ENCODE assay signal across 8 mouse cellular contexts in the genomic region with DNA sequence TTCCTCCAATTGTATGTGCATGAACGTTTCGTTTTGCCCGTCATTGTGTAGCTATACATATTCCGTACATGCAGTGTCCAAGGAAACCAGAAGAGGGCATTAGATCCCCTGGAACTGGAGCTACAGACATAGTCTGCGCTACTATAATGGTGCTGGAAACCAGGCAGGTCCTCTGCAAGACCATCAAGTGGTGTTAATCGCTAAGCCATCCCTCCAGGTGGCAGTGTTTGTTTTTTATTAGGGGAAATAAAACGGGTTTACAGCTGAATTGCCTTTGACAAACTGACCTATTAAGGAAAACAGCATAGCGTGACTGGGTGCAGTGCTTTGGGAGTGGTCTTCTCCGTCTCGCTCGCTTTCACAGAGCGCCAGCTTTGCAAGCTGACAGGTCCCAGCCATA. TPM values are rescaled to one million over a fixed set of nuclear protein-coding genes. Genes with fewer than 3 reads are reported as not detected.
A peak's percentile ranks its signal among the peaks of the same experiment; 100 is the strongest.
DNase-seq lines count a peak whose midpoint lies in the region; ATAC-seq lines count a peak whose summit lies in the region.

No protein-coding gene starts in this region.

- peaks cover 2% of the 10 kb centered on the region; the same call in 1 of the 2 replicates for H3K4me1 ChIP-seq in forebrain, embryonic 14.5 days (ENCODE audit: control insufficient read depth, insufficient read depth, low read length)
- peaks cover 16% of the 10 kb centered on the region for H3K4me1 ChIP-seq in kidney, embryonic 16.5 days (ENCODE audit: insufficient read depth, low read length)

- H3K9ac ChIP-seq in forebrain, embryonic 14.5 days (ENCODE audit: low read length) = no peak overlapping the region
- no peak overlapping the region for H3K9ac ChIP-seq in kidney, embryonic 16.5 days (replicated peaks; ENCODE audit: low read length)

- H3K27ac ChIP-seq in forebrain, embryonic 14.5 days (ENCODE audit: low read depth, low read length) = no peak overlapping the region
- peak overlapping the region; percentile 67 for H3K27ac ChIP-seq in kidney, embryonic 16.5 days (ENCODE audit: low read length)

- DNase-seq in adrenal gland, adult (ENCODE audit: inconsistent age in 2 of 2, low spot score in 1 of 2) = peak; percentile 39 to 82
- no peak for DNase-seq in adrenal gland, adult 8-10 months
- DNase-seq in ovary, postnatal 14 days (ENCODE audit: low spot score) = peak; percentile 47
- DNase-seq in ovary, postnatal 10 days (ENCODE audit: low spot score) = no peak
- DNase-seq in forebrain, embryonic 14.5 days (ENCODE audit: low spot score) = peak; percentile 71
- peak; percentile 75 for DNase-seq in yolk sac, embryonic 10.5 days (ENCODE audit: low spot score)

- no peaks in the 10 kb centered on the region for H3K27me3 ChIP-seq in forebrain, embryonic 14.5 days (replicated peaks; ENCODE audit: control insufficient read depth, insufficient read depth, low read length)
- H3K27me3 ChIP-seq in kidney, embryonic 16.5 days (ENCODE audit: insufficient read depth, low read length) = no peaks in the 10 kb centered on the region

- WGBS in forebrain, embryonic 14.5 days = 25% methylated on average over 12 of the region's 12 CpGs
- 11% methylated on average over 12 of the region's 12 CpGs for WGBS in kidney, embryonic 16.5 days

- H3K9me3 ChIP-seq in forebrain, embryonic 14.5 days (replicated peaks; ENCODE audit: control insufficient read depth, low read length) = no peaks in the 10 kb centered on the region
- H3K9me3 ChIP-seq in kidney, embryonic 16.5 days (ENCODE audit: low read length) = no peaks in the 10 kb centered on the region

- H3K36me3 ChIP-seq in forebrain, embryonic 14.5 days (ENCODE audit: control insufficient read depth, insufficient read depth, low read length) = no peaks in the 10 kb centered on the region
- H3K36me3 ChIP-seq in kidney, embryonic 16.5 days (ENCODE audit: insufficient read depth, low read length) = no peaks in the 10 kb centered on the region

- H3K4me3 ChIP-seq in forebrain, embryonic 14.5 days (ENCODE audit: low read depth, low read length) = no peak overlapping the region
- no peak overlapping the region for H3K4me3 ChIP-seq in kidney, embryonic 16.5 days (ENCODE audit: low read length)

- H3K4me2 ChIP-seq in forebrain, embryonic 14.5 days (ENCODE audit: low read length) = no peak overlapping the region
- peak overlapping the region; percentile 41 for H3K4me2 ChIP-seq in kidney, embryonic 16.5 days (replicated peaks; ENCODE audit: low read depth, low read length)

- ATAC-seq in forebrain, embryonic 14.5 days = peak; percentile 51
- peak; percentile 72 for ATAC-seq in kidney, embryonic 16.5 days (ENCODE audit: low FRiP score, low TSS enrichment)
- ATAC-seq in megakaryocyte, adult 5-6 weeks (ENCODE audit: poor library complexity, severe bottlenecking) = peak; percentile 71

RNA-seq across cellular contexts. Expression of gene Ncf2, which starts 9.7 kb away (rescaled TPM):
- total RNA-seq in adrenal gland, adult 8-10 months (2022) = 1 to 10 TPM; 4.2 to 9.2 (median 8.3) TPM
- polyA plus RNA-seq in forebrain, embryonic 14.5 days (2014; fragmentation: Nextera tagmentation; extraction: Ambion mirVana) = 2.1 and 3.4 TPM in 2 replicates
- 6.7 and 7.8 TPM in 2 replicates for polyA plus RNA-seq in kidney, embryonic 16.5 days (2015; fragmentation: Nextera tagmentation; extraction: Ambion mirVana)
- 252 and 267 TPM in 2 replicates for total RNA-seq in megakaryocyte, adult 5-6 weeks (2015)
- total RNA-seq in megakaryocyte, adult 5-6 weeks (2017) = 373 and 410 TPM in 2 replicates

RNA-seq across cellular contexts. Expression of gene Arpc5, which starts 23.9 kb away (rescaled TPM):
- total RNA-seq in adrenal gland, adult 8-10 months (2022) = 100 to 1,000 TPM in 2 of 4 experiments, 10 to 100 TPM in 2; 83.9 to 107 (median 101) TPM
- polyA plus RNA-seq in forebrain, embryonic 14.5 days (2014; fragmentation: Nextera tagmentation; extraction: Ambion mirVana) = 430 and 478 TPM in 2 replicates
- polyA plus RNA-seq in kidney, embryonic 16.5 days (2015; fragmentation: Nextera tagmentation; extraction: Ambion mirVana) = 239 and 252 TPM in 2 replicates
- 786 and 868 TPM in 2 replicates for total RNA-seq in megakaryocyte, adult 5-6 weeks (2015)
- 396 and 424 TPM in 2 replicates for total RNA-seq in megakaryocyte, adult 5-6 weeks (2017)

RNA-seq across cellular contexts. Expression of gene Rgl1, which starts 24.1 kb away (rescaled TPM):
- 10 to 100 TPM; 23.9 to 47.1 (median 32.6) TPM for total RNA-seq in adrenal gland, adult 8-10 months (2022)
- 16.4 and 20.5 TPM in 2 replicates for polyA plus RNA-seq in forebrain, embryonic 14.5 days (2014; fragmentation: Nextera tagmentation; extraction: Ambion mirVana)
- polyA plus RNA-seq in kidney, embryonic 16.5 days (2015; fragmentation: Nextera tagmentation; extraction: Ambion mirVana) = 58.6 and 62.0 TPM in 2 replicates
- 1.7 and 3.0 TPM in 2 replicates for total RNA-seq in megakaryocyte, adult 5-6 weeks (2015)
- 2.9 TPM in 2 replicates for total RNA-seq in megakaryocyte, adult 5-6 weeks (2017)

RNA-seq across cellular contexts. Expression of gene Apobec4, which starts 39.9 kb away (rescaled TPM):
- not detected for total RNA-seq in adrenal gland, adult 8-10 months (2022)
- 0.10 TPM in 1 of 2 replicates, not detected in the other for polyA plus RNA-seq in forebrain, embryonic 14.5 days (2014; fragmentation: Nextera tagmentation; extraction: Ambion mirVana)
- not detected in 2 replicates for polyA plus RNA-seq in kidney, embryonic 16.5 days (2015; fragmentation: Nextera tagmentation; extraction: Ambion mirVana)
- not detected in 2 replicates for total RNA-seq in megakaryocyte, adult 5-6 weeks (2015)
- not detected in 2 replicates for total RNA-seq in megakaryocyte, adult 5-6 weeks (2017)

Comparison
In these comparisons a context has a peak if more than half of its experiments do, and no peak if none do; other contexts are left out.
1. DNase-seq: peak in adrenal gland, adult (2 of 2), ovary, postnatal 14 days (single experiment), forebrain, embryonic 14.5 days (single experiment) and yolk sac, embryonic 10.5 days (single experiment); none in adrenal gland, adult 8-10 months (single experiment) and ovary, postnatal 10 days (single experiment).
2. RNA of gene Ncf2, which starts 9.7 kb away (total RNA-seq): 252 to 410 TPM in megakaryocyte, adult 5-6 weeks; 4.2 to 9.2 TPM in adrenal gland, adult 8-10 months; every median in the first group is over 10 times any median in the second.
3. RNA of gene Rgl1, which starts 24.1 kb away (total RNA-seq): 23.9 to 47.1 TPM in adrenal gland, adult 8-10 months; 1.7 to 3.0 TPM in megakaryocyte, adult 5-6 weeks; every median in the first group is over 4 times any median in the second.
4. Peak in every context shown above with its lines, with median percentiles within 50 percentile points of each other: ATAC-seq.